Mouse (Mus musculus) kidney, postnatal 36 days (tissue): ENCODE measurements around the gene Gas6.

ENCODE experiments used
- DNase-seq, 2 experiments: peaks; one replicate each; pipeline ENCODE4 v3.0.0; 2021 to 2022; ENCODE audit warnings: mixed read lengths in 2 of 2

Gas6 gene

DNA sequence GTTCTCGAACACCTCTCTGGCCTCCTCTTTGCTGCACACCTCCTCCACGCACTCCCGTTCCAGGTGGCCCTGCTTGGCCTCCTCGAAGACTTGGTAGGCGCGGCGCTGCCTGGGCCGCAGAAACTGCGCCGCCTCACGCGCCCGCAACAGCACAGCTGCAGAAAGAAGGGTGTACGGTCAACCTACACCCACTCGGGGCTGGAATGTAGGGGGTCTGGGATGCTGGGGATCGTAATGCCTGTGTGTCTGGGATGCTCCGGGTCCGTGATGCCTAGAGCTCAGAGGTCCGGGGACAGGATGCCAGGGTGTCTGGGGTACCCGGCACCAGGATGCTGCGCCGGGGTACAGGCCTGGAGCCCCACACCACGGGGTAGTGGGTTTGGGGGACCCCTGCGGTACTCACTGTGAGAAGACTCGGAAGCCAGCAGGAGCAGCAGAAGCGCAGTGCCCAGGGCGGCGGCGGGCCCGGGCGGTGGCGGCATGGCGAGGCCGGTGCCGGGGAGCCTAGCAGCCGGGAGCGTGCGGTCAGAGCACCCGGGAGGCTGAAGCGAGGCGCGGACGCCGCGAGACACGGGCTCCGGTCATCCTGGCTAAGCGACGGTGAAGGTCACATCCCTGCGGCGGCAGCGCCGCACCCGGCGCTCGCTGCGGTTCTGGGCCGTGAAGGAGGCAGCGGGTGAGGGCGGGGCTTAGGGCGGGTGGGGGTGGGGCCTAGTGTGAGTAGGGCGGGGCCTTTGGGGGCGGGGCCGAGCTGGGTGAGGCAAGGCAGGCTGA is at the start of gene Gas6:
Gas6 (minus strand) TSS at position 633 of the 774 bp plus-strand sequence.
- peak; percentile 69 to 87 for DNase-seq

DNA sequence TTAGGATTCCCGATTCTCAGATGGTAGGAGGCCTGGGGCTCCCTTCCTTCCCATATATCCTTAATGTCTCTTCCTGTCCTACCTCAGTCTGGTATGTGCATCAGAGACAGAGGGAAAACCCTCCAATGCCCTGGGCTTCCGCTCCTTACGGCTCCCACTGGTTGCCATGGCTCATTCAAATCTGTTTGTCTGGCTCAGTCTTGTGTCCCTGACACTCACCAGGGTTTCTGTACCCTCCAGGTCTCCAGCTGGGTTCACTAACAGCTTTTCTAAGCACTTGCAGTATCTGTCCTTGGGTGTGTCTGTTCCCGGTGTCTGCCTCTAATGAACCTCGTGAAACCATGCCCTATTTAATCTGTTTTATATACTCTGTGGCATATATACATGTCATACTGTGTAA is 47.2 kb upstream of the Gas6 start:
- DNase-seq, result no peak

DNA sequence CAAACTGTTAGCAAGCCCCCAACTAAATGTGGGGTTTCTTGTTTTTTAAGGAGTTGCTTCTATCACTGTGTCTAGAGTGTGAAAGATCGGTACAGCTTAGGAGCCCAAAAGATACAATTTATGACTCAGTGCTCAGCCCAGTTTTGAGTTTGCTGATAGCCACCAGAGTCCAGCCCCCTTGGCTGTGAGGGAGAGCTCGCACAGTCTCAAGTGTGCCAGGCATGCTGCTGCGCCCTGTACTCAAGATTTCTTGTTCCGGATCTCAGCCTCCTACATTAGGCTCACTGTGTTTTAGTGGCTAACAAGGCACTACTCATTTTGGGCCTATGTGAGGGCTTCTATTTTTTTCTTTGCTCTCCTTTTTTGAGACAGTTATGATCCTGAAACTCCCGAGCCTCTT is 45.8 kb upstream of the Gas6 start:
- no peak for DNase-seq

DNA sequence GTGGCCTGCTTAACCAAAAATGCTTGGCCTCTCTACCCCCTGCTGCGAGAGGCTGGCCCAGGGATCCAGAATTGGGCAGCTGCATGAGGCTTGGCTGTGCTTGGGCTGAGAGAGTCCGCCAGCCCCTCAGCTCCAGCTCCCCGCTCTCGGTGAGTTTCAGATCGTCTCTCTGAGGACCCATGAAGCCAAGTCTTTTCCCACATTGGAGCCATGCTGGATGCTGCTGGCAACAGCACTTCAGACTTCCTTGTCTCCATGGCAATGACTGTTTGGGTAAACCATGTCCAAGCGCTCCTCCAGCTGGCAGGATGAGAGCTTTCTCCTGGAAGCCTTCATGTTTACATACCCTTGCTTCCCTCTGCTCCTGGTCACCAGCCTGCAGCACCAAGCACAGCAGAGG is 44.5 kb upstream of the Gas6 start:
- peak in 1 of 2 experiments; percentile 64 for DNase-seq

DNA sequence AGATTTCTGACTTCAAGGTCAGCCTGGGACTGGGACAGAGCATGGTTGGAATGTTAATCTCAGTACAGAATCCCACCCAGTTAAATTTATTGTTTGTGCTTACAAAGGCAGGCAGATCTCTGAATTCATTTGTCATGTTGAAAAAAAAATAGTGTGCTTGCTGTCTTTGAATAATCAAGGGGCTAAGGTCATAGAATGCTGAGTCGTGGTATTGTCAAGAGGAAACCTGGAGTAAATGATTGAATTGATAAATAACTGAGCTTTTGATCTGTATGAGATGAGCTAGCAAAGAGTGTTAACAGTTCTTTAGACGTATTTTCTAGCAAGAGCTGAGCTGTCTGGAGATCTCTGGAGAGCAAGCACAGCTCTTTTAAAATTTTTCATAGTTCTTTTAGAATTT is 42.8 kb upstream of the Gas6 start:
- no peak for DNase-seq

DNA sequence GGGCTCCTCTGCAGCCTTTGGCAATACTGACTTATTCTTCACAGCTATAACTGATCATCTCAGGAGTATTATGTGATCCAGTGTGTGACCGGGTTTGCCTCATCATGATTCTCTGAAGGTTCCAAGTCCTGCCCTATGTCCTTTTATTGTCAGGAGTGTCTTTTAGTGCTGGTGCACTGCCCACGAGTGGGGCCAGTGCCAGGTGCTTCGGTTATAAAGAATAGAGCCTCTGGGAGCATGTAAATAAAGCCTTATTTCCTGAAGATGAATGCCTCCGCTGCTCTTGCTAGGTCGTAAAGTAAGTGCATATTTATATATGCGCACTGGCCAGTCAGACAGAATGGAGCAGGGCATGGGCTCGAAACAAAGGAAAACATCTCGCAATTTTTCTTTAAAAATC is 38.8 kb upstream of the Gas6 start:
- DNase-seq, result peak in 1 of 2 experiments; percentile 38

DNA sequence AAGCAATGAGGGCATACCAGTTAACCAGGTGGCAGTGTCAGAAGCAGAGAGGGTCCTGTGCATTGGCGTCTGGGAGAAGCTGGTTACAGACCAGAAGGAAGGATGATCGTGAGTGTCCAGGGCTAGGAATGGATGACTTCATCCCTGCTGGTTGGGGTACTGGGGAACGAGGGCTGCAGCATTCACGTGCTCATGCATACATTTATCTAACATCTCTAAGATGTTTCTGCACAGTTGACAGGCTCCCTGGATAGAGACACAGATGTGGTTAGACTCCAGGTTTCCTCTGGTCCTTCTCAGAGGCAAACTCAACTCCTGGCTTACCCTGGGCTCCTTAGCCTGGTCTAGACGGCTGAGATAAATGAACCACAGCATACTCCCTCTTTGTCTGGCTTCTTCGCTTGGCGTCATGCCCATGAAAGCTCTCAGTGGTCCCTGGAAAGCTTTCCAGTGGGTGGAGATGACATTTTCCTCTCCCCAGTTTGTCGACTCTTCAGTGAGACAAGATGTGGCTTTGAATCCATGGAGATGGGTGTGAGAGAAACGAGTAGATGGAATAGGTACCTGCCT is 37.4 kb upstream of the Gas6 start:
- DNase-seq, result peak; percentile 42

DNA sequence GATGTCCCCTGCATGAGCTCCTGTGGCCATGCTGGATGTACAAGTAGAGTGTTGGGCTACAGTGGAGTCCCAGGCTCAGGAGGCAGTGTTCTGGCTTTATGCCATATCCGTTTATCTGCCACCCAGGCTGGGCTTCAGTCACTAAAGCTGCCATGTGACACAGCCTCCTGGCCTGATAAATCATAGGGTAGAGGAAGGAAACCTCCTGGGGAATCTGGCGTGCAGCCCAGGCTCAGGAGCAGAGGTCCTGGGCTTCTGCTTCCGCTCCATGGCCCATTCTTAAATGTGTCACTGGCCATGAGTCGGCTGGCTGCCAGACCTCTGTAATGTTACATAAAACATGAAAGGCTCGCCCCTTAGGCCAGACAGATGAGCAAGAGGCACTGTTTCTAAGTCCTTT is 36.7 kb upstream of the Gas6 start:
- DNase-seq, result peak; percentile 99

DNA sequence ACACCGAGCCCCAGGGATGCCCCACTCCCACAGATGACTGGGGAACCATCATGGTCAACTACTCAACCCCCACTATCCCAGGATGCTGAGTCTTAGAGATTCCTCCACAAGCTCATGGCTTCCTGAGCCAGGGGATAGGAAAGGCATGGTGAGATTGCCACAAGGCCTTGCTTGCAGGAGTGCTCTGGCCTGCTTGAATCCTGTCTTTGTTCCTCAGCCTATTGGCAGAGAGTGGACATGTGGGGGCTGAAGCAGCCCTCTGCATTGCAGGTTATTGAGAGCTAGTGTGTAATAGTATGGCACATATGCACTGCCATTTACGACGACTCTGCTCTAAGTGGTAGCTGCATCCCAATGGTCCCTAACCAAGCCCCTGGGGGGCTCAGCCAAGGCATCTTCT is 36.1 kb upstream of the Gas6 start:
- DNase-seq, result no peak

DNA sequence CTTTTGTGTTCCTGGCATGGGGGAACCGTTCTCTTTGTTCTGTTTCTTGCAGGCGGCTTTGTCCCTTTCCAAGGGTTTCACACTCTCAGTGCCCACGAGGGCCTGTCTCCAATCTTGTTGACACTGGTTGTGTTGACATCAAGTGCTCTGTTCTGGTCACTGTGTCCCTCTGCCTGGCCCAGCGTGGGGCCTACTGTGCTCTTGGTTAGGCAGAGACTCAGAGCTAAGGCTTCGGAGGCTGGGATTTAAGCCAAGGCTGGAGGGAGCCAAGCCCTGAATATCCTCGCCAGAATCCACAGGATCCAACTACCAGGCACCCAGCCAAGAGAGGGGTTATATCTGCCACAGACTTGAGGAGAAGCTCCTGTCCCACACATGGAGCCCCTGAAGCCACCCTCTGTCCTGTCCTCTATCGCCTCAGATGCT is 35.6 kb upstream of the Gas6 start:
- DNase-seq, result peak; percentile 93 to 94

DNA sequence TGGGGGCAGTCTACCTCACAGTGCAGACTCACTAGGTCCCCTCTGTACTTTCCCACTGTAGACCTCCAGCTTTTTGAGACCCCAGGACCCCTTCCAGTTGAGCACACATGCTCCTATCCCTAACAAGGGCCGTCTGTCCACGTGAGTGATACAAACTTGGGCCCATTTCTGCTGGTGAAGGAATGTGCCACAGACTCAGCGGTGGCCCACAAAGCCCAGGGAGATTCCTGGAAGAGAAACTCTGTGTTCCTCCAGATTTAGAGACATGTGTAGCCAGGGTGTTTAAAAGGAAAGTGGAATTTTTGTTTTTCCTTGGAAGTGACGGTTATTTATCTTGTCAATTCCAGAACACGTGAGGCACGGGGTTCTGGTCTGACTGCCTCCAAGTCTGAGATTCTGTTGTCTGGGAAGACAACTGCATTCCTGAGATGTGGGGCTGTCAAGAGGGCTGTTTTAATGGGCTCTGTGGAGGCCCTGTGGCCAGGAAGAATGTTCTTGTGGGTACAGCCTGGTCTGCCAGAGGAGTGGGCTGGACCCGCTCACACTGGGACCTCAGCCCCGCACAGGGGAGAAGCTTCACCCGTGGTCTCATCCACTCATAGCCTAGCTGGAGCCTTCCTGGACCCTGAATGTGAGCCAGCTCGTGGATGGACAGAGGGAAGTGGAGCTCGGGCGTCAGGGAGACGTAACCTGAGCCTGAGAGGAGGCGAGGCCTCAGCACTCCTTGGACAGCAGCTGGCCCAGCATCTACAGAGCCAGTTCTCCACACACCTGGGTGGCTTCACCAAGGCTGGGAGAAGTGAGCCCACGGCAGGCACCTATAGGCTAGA is 34.9 kb upstream of the Gas6 start:
- peak; percentile 44 to 48 for DNase-seq

DNA sequence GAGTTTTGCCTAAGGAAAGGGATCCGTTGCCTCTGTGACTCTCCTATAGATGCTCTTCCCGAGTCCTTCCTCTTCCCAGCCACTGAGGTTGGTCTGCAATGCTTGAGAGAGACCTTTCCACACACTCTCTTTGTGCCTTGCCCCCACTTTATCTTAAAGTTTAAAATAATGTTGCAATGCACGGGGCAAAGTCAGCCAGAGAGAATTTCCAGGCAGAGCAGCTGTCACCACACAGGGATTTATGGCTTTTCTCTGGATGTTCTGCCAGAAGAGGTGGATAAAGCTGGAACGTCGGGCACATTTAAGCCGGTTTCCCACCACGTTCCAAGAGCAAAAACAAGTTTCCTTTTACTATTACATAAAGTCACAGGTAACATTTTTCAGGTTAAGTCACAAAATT is 27.1 kb upstream of the Gas6 start:
- DNase-seq, result no peak

DNA sequence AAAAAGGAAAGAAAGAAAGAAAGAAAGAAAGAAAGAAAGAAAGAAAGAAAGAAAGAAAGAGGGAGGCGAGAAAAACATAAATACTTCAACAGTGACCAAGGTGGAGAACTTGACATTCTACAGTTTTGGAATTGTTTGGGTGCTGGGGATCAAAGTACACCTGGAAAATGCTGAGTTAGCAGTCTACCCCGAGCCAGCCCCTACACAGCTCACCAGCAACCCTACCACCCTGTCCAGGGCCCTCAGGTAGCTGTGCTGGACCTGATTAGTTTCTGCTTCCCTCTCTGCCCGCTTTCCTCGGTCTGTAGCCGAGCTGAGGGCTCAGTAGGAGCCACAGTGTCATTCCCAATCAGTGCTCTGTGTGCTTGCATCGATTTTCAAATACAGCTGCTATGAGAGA is 26.1 kb upstream of the Gas6 start:
- no peak for DNase-seq

DNA sequence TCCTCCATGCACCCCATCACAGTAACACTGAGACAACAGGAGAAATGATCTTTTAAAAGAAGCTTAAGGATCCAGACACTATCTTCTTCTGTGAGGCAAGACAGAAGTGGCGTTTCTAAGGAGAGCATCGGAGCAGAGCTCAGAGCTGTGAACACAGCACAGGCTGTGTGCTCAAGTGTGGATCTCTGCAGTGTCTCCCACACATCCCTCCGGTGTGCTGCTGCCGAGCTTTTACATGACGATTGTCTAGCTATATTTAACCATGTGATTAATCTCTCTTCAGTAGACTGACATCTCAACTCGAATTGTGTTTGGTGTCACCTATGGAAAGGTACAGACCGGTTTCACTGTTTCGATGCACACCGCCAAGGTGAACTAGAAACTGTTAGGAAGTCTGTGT is 25.2 kb upstream of the Gas6 start:
- no peak for DNase-seq

DNA sequence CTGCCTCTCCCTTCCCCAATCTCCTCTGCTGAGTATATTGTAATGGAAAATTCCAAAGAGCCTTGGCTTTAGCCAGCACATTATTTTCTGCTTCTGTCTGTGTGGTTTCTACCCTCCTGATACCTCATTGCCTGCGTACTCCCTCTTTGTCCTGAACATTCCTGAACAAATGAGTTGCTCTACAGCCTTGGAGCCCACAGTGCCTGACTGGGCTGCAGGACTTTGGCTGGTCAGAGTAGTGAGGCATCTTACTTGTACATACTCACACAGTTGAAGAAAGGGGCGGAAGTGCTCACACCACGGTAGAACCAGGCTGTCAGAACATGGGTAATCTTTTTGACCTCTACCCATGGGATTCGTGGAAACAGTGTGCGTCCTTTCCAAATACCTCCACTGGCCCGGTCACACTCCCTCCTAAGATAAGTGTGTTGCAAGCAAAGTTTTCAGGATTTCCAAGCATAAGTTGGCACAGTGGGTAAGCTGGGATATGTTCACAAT is 23.0 kb upstream of the Gas6 start:
- no peak for DNase-seq

DNA sequence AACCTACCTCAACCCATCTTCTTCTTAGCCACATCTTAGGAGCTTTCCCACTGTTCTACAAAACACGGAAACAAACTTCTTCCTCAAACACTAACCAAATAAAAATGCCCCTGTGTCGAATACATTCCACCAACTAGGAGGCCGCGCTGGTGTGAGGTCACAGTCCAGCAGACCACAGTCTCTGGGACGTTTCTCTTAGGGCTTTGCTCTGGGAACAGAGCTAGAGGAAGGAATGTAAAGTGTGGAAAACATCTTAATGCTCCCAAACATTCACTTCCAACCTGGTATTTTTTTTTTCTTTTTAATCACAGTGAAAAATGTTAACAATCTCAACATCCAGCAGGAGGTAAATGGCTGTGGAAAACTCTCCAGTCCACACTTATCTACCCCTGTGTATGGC is 22.4 kb upstream of the Gas6 start:
- no peak for DNase-seq

DNA sequence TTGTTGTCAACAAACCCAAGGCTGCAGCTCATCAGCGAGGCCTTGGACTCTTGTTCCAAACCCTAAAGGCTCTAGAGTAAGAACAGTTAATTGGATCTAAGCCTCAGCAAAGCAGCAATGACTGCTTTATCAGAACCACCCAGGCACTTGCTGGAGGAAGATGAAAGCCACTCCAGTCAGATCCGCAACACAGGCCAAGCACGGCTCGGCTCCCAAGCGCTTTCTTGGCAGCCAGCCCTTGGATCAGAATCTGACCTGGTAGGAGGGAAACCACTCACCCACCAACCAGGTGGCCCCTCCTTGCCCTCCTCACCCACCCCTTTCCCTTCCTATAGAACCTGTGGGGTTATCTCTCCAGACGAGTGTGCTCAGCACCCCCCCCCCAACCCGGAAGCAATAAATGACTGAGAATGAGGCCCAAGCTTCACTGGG is 21.7 kb upstream of the Gas6 start:
- DNase-seq, result peak in 1 of 2 experiments; percentile 79

DNA sequence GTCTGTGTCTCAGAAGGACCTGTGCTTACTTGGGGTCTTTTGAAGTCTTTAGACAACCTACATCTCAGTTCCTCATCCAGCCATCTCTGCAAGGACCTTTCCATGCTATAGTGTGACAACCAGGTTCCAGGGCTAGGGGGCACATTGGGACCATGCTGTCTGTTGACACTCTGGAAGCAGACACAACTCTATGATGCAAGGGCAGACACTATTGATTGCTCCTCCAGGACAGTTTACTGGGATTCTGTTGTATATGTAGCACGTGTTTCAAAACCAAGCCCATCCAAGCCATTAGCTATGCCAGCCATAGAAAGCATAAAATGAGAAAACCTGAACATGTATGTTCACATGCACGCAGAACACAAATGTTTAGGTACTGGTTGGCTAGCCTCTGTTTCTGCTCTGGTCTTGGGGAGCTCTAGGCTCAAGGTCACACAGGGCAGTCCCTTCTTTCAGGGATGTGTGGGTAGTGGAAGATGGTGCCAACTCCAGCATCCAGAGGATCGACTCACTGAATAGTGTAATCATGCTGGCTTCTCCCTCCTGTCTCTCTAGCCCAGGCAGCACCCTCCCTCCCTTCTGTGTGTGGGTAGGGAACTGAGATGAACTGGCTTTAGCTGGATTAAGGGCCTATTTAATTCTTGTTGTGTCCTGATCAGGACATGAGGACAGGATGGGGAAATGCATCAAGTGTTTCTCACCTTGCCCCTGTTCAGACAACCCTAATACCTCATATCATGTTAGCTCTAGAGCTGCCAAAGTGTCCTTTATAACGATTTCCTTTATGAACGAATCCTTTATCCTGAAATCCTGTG is 19.5 kb upstream of the Gas6 start:
- DNase-seq, result no peak

DNA sequence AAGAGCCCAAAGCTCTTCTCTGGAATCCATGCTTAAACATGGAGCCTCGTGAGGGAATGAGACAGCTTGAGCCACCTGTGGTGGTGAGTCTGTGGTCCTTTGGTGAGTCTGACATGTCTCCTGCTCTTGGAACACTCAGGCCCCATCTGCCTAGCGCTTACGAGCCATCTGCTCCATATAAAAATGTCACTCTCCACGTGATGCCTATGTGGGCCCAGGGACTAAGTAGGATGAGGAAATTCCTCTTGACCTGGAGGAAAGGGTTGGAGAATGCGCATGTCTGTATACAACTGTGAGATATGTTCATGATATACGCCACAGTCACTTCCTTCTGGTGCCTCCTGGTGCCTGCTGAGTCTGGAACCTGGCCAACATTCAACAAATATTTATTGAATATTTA is 18.4 kb upstream of the Gas6 start:
- no peak for DNase-seq

DNA sequence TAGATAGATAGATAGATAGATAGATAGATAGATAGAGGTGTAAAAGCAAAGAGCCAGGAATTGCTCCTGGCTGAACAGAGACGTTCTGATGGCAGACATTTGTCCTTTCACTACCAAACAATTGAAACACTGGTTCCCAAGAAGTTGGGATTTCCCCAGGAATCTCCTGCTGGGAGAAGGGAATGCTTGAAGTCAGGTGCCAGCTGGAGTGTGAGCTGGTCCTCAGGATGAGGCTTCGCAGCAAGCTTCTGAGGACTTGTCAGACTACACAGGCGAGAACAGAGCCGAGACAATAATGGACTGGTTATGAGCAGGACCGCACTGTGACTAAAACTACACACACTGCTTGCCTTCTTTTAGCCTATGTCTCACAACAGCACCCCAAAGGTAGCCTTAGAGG is 17.7 kb upstream of the Gas6 start:
- DNase-seq, result no peak

DNA sequence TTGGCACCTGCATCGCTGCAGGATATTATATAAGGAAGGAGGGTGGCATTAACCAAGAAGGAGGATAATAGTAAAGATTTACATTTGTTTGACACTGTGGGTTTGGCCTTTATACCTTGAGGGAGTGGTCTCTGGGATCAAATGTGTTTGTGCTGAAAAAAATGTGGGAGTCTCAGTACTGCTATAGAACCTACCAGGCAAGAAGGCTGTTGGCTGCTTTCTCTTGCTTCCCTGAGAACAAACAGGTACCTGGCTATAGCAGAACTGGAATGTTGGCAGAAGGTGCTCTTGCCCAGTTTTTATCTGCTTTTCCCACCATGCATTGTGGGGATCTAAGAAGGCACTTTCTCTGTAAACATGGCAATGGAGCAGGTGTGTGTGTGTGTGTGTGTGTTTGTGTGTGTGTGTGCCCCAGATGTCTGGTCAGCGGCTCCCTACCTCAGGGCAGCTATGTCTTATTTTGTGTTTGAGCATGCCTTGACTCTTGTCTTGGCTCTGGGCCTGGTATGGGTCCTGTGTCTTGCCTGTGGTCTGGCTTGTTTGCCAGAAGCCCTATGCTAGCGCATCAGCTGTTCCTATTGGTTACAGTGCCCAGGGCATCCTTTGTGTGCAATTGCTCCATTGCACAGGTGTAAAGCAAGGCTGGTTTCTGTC is 13.1 kb upstream of the Gas6 start:
- DNase-seq, result peak in 1 of 2 experiments; percentile 50

DNA sequence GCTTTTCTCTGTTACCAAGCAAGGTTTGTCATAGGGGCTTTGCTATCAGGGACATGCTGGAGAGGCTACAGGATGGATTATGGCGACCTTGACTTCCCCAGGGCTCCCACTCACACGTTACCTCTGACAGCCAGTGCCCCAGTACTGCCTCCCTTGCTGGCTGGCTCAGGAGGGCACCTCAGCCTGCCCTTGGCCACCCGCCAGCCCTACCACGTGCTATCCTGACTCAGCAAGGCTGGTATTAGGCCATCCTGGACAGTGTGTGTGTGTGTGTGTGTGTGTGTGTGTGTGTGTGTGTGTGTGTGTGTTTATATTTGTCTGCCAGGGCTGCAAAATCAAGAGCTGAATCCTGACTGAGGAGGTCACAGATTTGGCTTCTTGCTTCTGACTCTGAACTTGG is 12.6 kb upstream of the Gas6 start:
- DNase-seq, result peak; percentile 97 to 98
